Mouse (Mus musculus) CD4-positive, CD25-positive, alpha-beta regulatory T cell (primary cell): Measurements from ENCODE around the gene Cylc1. TPM values are rescaled to one million over a fixed set of nuclear protein-coding genes. Genes with fewer than 3 reads are reported as not detected.

Experiments used
- polyA plus RNA-seq: library from polyadenylated mRNA; unstranded; fragments of 100-300 nt; shearing (Covaris generic); gene quantifications from one replicate; pipeline ENCODE4 v1.2.1, GENCODE M21; 2017

Cylc1 gene
- not detected for polyA plus RNA-seq

DNA sequence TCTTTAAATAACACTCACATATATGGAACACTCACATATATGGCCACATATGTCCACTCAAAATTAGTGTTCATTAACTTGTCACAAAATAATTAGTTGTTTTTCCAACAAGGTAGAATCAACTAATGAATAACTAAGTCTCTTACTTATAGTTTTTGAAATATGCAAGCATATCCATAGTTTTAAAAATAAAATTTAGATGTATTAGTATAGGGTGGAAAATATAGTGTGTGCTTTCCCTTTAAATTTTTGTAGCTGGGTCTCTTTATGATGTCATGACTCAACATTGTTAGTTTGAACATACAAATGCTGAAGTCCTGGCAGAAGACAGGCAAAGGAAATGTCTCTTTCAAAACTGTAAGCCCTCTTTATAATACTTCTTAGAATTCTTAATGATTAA is at the start of gene Cylc1:
Gene Cylc1, plus strand, starts transcription at position 301 of the 400 bp plus-strand sequence.

DNA sequence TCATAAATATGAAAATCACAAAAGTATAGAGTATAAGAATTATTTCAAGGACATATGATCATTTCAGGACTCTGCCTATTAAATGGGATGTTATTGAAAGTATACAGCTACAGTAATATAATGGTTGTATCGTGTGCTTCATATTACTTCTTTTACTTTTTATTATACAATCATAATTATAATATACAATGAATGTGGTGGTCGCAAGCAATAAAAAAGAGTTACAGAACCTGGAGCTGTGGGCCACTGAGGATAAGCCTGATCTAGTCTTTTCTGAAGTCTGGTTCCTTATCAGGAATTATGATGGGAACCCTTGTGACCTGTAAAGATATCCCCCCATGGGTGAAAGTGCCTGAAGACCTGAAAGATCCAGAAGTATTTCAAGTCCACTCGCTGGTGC is 57.8 kb downstream of the Cylc1 start, which contains the start of gene Gm10112:
Gene Gm10112, plus strand, starts transcription at position 301 of the 400 bp plus-strand sequence.

Other genes with a start within 250 kb of the Cylc1 start
- gene Gm10112, start 57.9 kb downstream of the Cylc1 start, polyA plus RNA-seq: not detected